Mouse (Mus musculus): Measurements from ENCODE around the gene Xab2.

Gene Xab2

DNA sequence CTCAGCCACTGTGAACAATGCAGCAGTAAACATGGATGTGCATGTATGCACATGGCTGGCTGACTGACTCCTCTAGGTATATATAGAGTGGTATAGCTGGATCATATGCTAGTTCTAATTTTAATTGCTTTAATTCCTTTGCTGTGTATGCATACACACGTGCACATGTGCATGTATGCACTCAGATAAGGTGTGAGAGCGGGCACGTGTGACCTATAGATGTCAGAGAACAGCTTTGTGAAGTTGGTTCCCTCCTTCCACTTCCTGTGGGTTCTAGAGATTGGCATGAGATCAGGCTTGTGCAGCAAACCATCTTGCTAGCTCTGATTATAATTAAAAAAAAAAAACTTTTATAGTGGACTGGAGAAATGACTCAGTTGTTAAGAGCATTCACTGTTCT lies 31.7 kb upstream of the Xab2 start:
- no peak overlapping the region for H3K4me3 ChIP-seq (replicated peaks; ENCODE audit: low read length)
- H3K27me3 ChIP-seq (ENCODE audit: insufficient read depth, low read length): no peaks in the 10 kb centered on the region
- H3K36me3 ChIP-seq (ENCODE audit: insufficient read depth, low read length): no peaks in the 10 kb centered on the region
- TF ChIP-seq POU5F1 (IDR thresholded peaks at IDR 0.05; ENCODE audit: borderline replicate concordance, low read length) (no peak), CTCF (conservative IDR thresholded peaks at IDR 0.05; ENCODE audit: low read length) (no peak), NANOG (IDR thresholded peaks at IDR 0.05; ENCODE audit: borderline replicate concordance, low read length) (no peak)
- H3K4me1 ChIP-seq (replicated peaks; ENCODE audit: low read depth, low read length): peaks cover 51% of the 10 kb centered on the region
- no peaks in the 10 kb centered on the region for H3K9me3 ChIP-seq (ENCODE audit: low read length)

GRCm38 (mm10) chr8:3648990-3649389 lies 27.9 kb upstream of the Xab2 start:
- H3K27me3 ChIP-seq (ENCODE audit: insufficient read depth, low read length): no peaks in the 10 kb centered on the region
- H3K4me3 ChIP-seq (replicated peaks; ENCODE audit: low read length): no peak overlapping the region
- TF ChIP-seq NANOG (IDR thresholded peaks at IDR 0.05; ENCODE audit: borderline replicate concordance, low read length): no peak
- TF ChIP-seq POU5F1 (IDR thresholded peaks at IDR 0.05; ENCODE audit: borderline replicate concordance, low read length): no peak
- no peak for TF ChIP-seq CTCF (conservative IDR thresholded peaks at IDR 0.05; ENCODE audit: low read length)
- no peaks in the 10 kb centered on the region for H3K9me3 ChIP-seq (ENCODE audit: low read length)
- no peaks in the 10 kb centered on the region for H3K36me3 ChIP-seq (ENCODE audit: insufficient read depth, low read length)
- peaks cover 53% of the 10 kb centered on the region for H3K4me1 ChIP-seq (replicated peaks; ENCODE audit: low read depth, low read length)

DNA sequence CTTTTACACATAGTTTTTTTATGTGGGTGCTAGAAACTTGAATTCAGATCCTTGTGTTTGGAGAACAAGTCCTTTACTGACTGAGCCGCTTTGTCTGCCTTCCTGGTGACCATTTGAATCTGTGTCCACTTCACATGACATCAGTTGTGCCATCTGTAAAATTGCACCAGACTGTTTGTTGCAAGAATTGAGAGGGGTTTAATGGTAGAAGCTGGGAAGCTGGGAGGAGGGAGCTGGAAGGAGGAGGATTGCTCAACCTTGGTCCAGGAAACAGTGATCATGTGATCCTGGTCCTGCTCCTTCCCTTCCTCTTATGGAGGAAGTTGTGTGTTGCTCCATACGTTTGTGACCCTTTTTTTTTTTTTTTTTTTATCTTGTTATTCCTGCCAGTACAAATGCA lies 27.2 kb upstream of the Xab2 start:
- no peaks in the 10 kb centered on the region for H3K9me3 ChIP-seq (ENCODE audit: low read length)
- H3K27me3 ChIP-seq (ENCODE audit: insufficient read depth, low read length): no peaks in the 10 kb centered on the region
- H3K4me3 ChIP-seq (replicated peaks; ENCODE audit: low read length): no peak overlapping the region
- H3K36me3 ChIP-seq (ENCODE audit: insufficient read depth, low read length): no peaks in the 10 kb centered on the region
- H3K4me1 ChIP-seq (replicated peaks; ENCODE audit: low read depth, low read length): peaks cover 51% of the 10 kb centered on the region
- TF ChIP-seq CTCF (conservative IDR thresholded peaks at IDR 0.05; ENCODE audit: low read length): no peak
- no peak for TF ChIP-seq NANOG (IDR thresholded peaks at IDR 0.05; ENCODE audit: borderline replicate concordance, low read length)
- TF ChIP-seq POU5F1 (IDR thresholded peaks at IDR 0.05; ENCODE audit: borderline replicate concordance, low read length): no peak

GRCm38 (mm10) chr8:3647561-3647960 lies 26.4 kb upstream of the Xab2 start:
- no peaks in the 10 kb centered on the region for H3K9me3 ChIP-seq (ENCODE audit: low read length)
- peaks cover 51% of the 10 kb centered on the region for H3K4me1 ChIP-seq (replicated peaks; ENCODE audit: low read depth, low read length)
- H3K4me3 ChIP-seq (replicated peaks; ENCODE audit: low read length): no peak overlapping the region
- H3K36me3 ChIP-seq (ENCODE audit: insufficient read depth, low read length): peaks cover 6% of the 10 kb centered on the region
- TF ChIP-seq CTCF (conservative IDR thresholded peaks at IDR 0.05; ENCODE audit: low read length): no peak
- no peak for TF ChIP-seq POU5F1 (IDR thresholded peaks at IDR 0.05; ENCODE audit: borderline replicate concordance, low read length)
- TF ChIP-seq NANOG (IDR thresholded peaks at IDR 0.05; ENCODE audit: borderline replicate concordance, low read length): no peak
- no peaks in the 10 kb centered on the region for H3K27me3 ChIP-seq (ENCODE audit: insufficient read depth, low read length)

GRCm38 (mm10) chr8:3646824-3647531 lies 25.9 kb upstream of the Xab2 start:
- Histone ChIP-seq H3K4me3 (replicated peaks; ENCODE audit: low read length) (no peak overlapping the region), H3K27me3 (ENCODE audit: insufficient read depth, low read length) (no peaks in the 10 kb centered on the region), H3K4me1 (replicated peaks; ENCODE audit: low read depth, low read length) (peaks cover 51% of the 10 kb centered on the region), H3K9me3 (ENCODE audit: low read length) (no peaks in the 10 kb centered on the region), H3K36me3 (ENCODE audit: insufficient read depth, low read length) (peaks cover 11% of the 10 kb centered on the region)
- TF ChIP-seq POU5F1 (IDR thresholded peaks at IDR 0.05; ENCODE audit: borderline replicate concordance, low read length) (no peak), NANOG (IDR thresholded peaks at IDR 0.05; ENCODE audit: borderline replicate concordance, low read length) (no peak), CTCF (conservative IDR thresholded peaks at IDR 0.05; ENCODE audit: low read length) (no peak)

DNA sequence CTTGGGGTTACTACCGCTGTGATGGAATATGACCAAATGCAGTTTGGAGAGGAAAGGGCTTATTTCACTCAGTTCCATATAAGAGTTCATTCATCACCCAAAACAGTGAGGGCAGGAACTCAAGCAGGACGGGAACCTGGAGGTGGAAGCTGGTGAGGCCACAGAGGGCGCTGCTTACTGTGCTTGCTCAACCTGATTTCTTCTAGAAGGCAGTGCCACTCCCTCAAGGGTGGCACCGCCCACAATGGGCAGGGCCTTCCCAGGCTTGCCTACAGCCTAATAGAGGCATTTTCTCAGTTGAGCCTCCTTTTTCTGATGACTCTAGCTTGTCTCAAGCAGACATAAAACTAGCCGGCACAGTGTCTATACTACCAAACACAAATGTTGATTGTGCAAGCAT lies 24.7 kb upstream of the Xab2 start:
- Histone ChIP-seq H3K9me3 (ENCODE audit: low read length) (no peaks in the 10 kb centered on the region), H3K27me3 (ENCODE audit: insufficient read depth, low read length) (no peaks in the 10 kb centered on the region), H3K4me1 (replicated peaks; ENCODE audit: low read depth, low read length) (peaks cover 51% of the 10 kb centered on the region), H3K36me3 (ENCODE audit: insufficient read depth, low read length) (peaks cover 23% of the 10 kb centered on the region), H3K4me3 (replicated peaks; ENCODE audit: low read length) (peak overlapping the region; percentile 41)
- no peak for TF ChIP-seq POU5F1 (IDR thresholded peaks at IDR 0.05; ENCODE audit: borderline replicate concordance, low read length)
- no peak for TF ChIP-seq NANOG (IDR thresholded peaks at IDR 0.05; ENCODE audit: borderline replicate concordance, low read length)
- no peak for TF ChIP-seq CTCF (conservative IDR thresholded peaks at IDR 0.05; ENCODE audit: low read length)

GRCm38 (mm10) chr8:3631478-3631875 lies 10.4 kb upstream of the Xab2 start:
- Histone ChIP-seq H3K4me1 (replicated peaks; ENCODE audit: low read depth, low read length) (peaks cover 21% of the 10 kb centered on the region), H3K9me3 (ENCODE audit: low read length) (no peaks in the 10 kb centered on the region), H3K27me3 (ENCODE audit: insufficient read depth, low read length) (peaks cover 20% of the 10 kb centered on the region), H3K4me3 (replicated peaks; ENCODE audit: low read length) (peak overlapping the region; percentile 89), H3K36me3 (ENCODE audit: insufficient read depth, low read length) (peaks cover 41% of the 10 kb centered on the region)
- no peak for TF ChIP-seq NANOG (IDR thresholded peaks at IDR 0.05; ENCODE audit: borderline replicate concordance, low read length)
- no peak for TF ChIP-seq CTCF (conservative IDR thresholded peaks at IDR 0.05; ENCODE audit: low read length)
- TF ChIP-seq POU5F1 (IDR thresholded peaks at IDR 0.05; ENCODE audit: borderline replicate concordance, low read length): no peak

- peaks cover 35% of the 10 kb centered on the region for H3K36me3 ChIP-seq (ENCODE audit: insufficient read depth, low read length)
- H3K9me3 ChIP-seq (ENCODE audit: low read length): no peaks in the 10 kb centered on the region
- TF ChIP-seq CTCF (conservative IDR thresholded peaks at IDR 0.05; ENCODE audit: low read length) (no peak), NANOG (IDR thresholded peaks at IDR 0.05; ENCODE audit: borderline replicate concordance, low read length) (no peak), POU5F1 (IDR thresholded peaks at IDR 0.05; ENCODE audit: borderline replicate concordance, low read length) (no peak)
- H3K27me3 ChIP-seq (ENCODE audit: insufficient read depth, low read length): peaks cover 20% of the 10 kb centered on the region
- peaks cover 21% of the 10 kb centered on the region for H3K4me1 ChIP-seq (replicated peaks; ENCODE audit: low read depth, low read length)
- peak within 1 kb of the TSS; percentile 89 for H3K4me3 ChIP-seq (replicated peaks; ENCODE audit: low read length)
These were observed 9.7 kb upstream of the Xab2 start, which contains the start of gene Stxbp2 for GRCm38 (mm10) chr8:3630647-3631477. Gene Stxbp2, plus strand, starts transcription at chr8:3630955.

Data from E14TG2a.4 (cell line).